Mouse (Mus musculus) megakaryocyte, embryonic 14.5 days (primary cell): ENCODE measurements around the gene Eogt.

Experiments used
- FLI1 ChIP-seq: IDR thresholded peaks from 2 replicates; pipeline ENCODE4 v1.6.1; 2012; ENCODE audit warnings: low read length, inconsistent platforms, mixed read lengths
- GATA1 ChIP-seq: IDR thresholded peaks from 3 replicates; pipeline ENCODE4 v1.6.1; 2012; ENCODE audit warnings: mixed read lengths, low read length, inconsistent platforms, borderline replicate concordance

DNA sequence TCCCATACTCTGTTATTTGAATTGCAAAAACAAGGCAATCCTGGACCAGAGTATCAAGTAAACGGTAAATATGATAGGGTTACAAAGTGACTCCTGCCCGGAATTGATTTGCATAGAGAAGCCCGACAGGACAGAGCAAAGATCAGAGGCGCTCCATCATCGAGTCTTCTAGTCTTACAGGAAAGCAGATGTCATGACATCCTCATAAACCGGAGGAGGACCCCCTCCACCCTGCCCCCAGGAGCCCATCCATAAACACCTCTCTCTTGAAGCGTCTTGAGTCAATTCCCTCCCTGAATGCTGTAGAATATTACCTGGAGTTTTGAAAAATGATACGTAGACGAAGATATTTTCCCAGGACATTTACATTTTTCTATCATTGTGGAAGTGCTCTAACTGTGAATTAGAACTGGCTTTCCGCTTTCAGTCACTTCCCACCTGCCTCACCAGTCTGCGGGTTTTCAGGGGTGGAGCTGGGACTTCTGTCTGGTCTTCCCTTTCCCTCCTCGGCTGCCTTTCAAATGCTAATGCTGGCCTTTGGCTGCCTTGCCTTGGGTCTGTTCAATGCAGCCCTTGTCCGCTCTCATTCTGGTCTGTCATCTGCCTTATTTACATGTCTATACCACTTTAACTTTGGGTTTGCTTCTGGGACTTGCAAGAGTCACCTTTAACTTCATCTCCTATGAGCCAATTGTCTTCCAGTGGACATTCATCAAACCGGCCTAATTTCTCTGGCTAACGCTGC is 46.9 kb downstream of the Eogt start:
- TF ChIP-seq GATA1 (no peak), FLI1 (no peak)
